ENCODE assay signal across 12 mouse cellular contexts in genomic region chr1:88300301-88301050, GRCm38 (mm10). TPM values are rescaled to one million over a fixed set of nuclear protein-coding genes. Genes with fewer than 3 reads are reported as not detected.
DNase-seq lines count a peak whose midpoint lies in the region; ATAC-seq lines count a peak whose summit lies in the region.
"Had no signal": no experiment of that assay in that cellular context is flagged by ENCODE, and none has a peak within 500 bp of the region (broad histone marks: within the 10 kb centered on the region; RNA-seq: fewer than 3 reads in every experiment).

No protein-coding gene starts in this region.

- H3K4me3 ChIP-seq in kidney, embryonic 14.5 days (ENCODE audit: low read length), result no peak overlapping the region
- H3K4me3 ChIP-seq in intestine, embryonic 16.5 days (ENCODE audit: low read length), result no peak overlapping the region

- peak; percentile 37; the same call in 1 of the 2 replicates for ATAC-seq in kidney, embryonic 14.5 days (ENCODE audit: low FRiP score, low TSS enrichment)
- ATAC-seq in intestine, embryonic 16.5 days, result peak; percentile 17; the same call in 1 of the 2 replicates

- WGBS in kidney, embryonic 14.5 days, result 46% methylated on average over 5 of the region's 5 CpGs
- 43% methylated on average over 5 of the region's 5 CpGs for WGBS in intestine, embryonic 16.5 days

- H3K27me3 ChIP-seq in kidney, embryonic 14.5 days (ENCODE audit: control insufficient read depth, insufficient read depth, low read length), result no peaks in the 10 kb centered on the region
- no peaks in the 10 kb centered on the region for H3K27me3 ChIP-seq in intestine, embryonic 16.5 days (replicated peaks; ENCODE audit: control insufficient read depth, insufficient read depth, low read length)

- no peak overlapping the region for H3K27ac ChIP-seq in kidney, embryonic 14.5 days (ENCODE audit: low read depth, low read length)
- H3K27ac ChIP-seq in intestine, embryonic 16.5 days (ENCODE audit: low read length), result no peak overlapping the region
- H3K27ac ChIP-seq: macrophage had no signal

- DNase-seq in kidney, postnatal 25 days, result no peak
- DNase-seq in embryo, embryonic 10.5 days (ENCODE audit: low spot score), result peak; percentile 9
- DNase-seq in neural tube, embryonic 10.5 days (ENCODE audit: extremely low spot score, low spot score), result peak; percentile 16
- DNase-seq in frontal cortex, postnatal 14 days (ENCODE audit: low spot score in 2 of 2), result no peak
- no peak for DNase-seq in adrenal gland, adult 18-20 months (ENCODE audit: low spot score in 2 of 2)
- DNase-seq in cerebellum, adult 11 months, result no peak
- DNase-seq: cerebellum, adult 9-10 months had no signal

- H3K9ac ChIP-seq in kidney, embryonic 14.5 days (ENCODE audit: low read depth, low read length), result no peak overlapping the region
- no peak overlapping the region for H3K9ac ChIP-seq in intestine, embryonic 16.5 days (ENCODE audit: low read depth, low read length)

- peaks cover 81% of the 10 kb centered on the region for H3K9me3 ChIP-seq in kidney, embryonic 14.5 days (ENCODE audit: control insufficient read depth, low read length)
- peaks cover 39% of the 10 kb centered on the region for H3K9me3 ChIP-seq in intestine, embryonic 16.5 days (ENCODE audit: control insufficient read depth, low read length)

- no peaks in the 10 kb centered on the region for H3K4me1 ChIP-seq in kidney, embryonic 14.5 days (ENCODE audit: control insufficient read depth, insufficient read depth, low read length)
- H3K4me1 ChIP-seq in intestine, embryonic 16.5 days (ENCODE audit: control insufficient read depth, insufficient read depth, low read length), result no peaks in the 10 kb centered on the region

- H3K36me3 ChIP-seq in kidney, embryonic 14.5 days (ENCODE audit: control insufficient read depth, insufficient read depth, low read length), result no peaks in the 10 kb centered on the region
- no peaks in the 10 kb centered on the region for H3K36me3 ChIP-seq in intestine, embryonic 16.5 days (ENCODE audit: control insufficient read depth, insufficient read depth, low read length)

- no peak overlapping the region for H3K4me2 ChIP-seq in kidney, embryonic 14.5 days (replicated peaks; ENCODE audit: low read depth, low read length)
- H3K4me2 ChIP-seq in intestine, embryonic 16.5 days (ENCODE audit: low read depth, low read length), result no peak overlapping the region

RNA-seq across cellular contexts. Expression of gene Trpm8, which starts 23.0 kb away (rescaled TPM):
- not detected in 2 replicates for polyA plus RNA-seq in kidney, embryonic 14.5 days (2014; fragmentation: Nextera tagmentation; extraction: Ambion mirVana)
- not detected in 2 replicates for polyA plus RNA-seq in intestine, embryonic 16.5 days (2015; fragmentation: Nextera tagmentation; extraction: Ambion mirVana)
- total RNA-seq in adrenal gland, adult 18-20 months (2021), result not detected
- total RNA-seq: heart, postnatal 25 days had no signal
- polyA plus RNA-seq: macrophage; spleen, adult 2 months had no signal

RNA-seq across cellular contexts. Expression of gene Hjurp, which starts 23.0 kb away (rescaled TPM):
- polyA plus RNA-seq in kidney, embryonic 14.5 days (2014; fragmentation: Nextera tagmentation; extraction: Ambion mirVana), result 98.2 and 175 TPM in 2 replicates
- polyA plus RNA-seq in intestine, embryonic 16.5 days (2015; fragmentation: Nextera tagmentation; extraction: Ambion mirVana), result 135 and 141 TPM in 2 replicates
- 10 to 100 TPM; 21.7 to 27.4 TPM for total RNA-seq in adrenal gland, adult 18-20 months (2021)

Comparison
In these comparisons a context has a peak if more than half of its experiments do, and no peak if none do; other contexts are left out.
1. DNase-seq: peak in embryo, embryonic 10.5 days (single experiment) and neural tube, embryonic 10.5 days (single experiment); none in kidney, postnatal 25 days (0 of 2), frontal cortex, postnatal 14 days (0 of 2), adrenal gland, adult 18-20 months (0 of 2) and cerebellum, adult 11 months (single experiment).